Mouse (Mus musculus): ENCODE data around the gene Phactr4.

The Phactr4 gene

GRCm38 (mm10) chr4:132411322-132412094 lies 10.8 kb downstream of the Phactr4 start:
- DNase-seq: peak; percentile 16

GRCm38 (mm10) chr4:132409587-132410229 lies 12.6 kb downstream of the Phactr4 start:
- DNase-seq: no peak

- DNase-seq: no peak
These were observed 15.7 kb downstream of the Phactr4 start for GRCm38 (mm10) chr4:132406393-132407189.

GRCm38 (mm10) chr4:132404588-132404987 lies 17.7 kb downstream of the Phactr4 start:
- no peak for DNase-seq

GRCm38 (mm10) chr4:132403063-132403660 lies 19.1 kb downstream of the Phactr4 start:
- DNase-seq: no peak

- DNase-seq: no peak
These were observed 21.3 kb downstream of the Phactr4 start for GRCm38 (mm10) chr4:132401016-132401415.

GRCm38 (mm10) chr4:132398863-132399262 lies 23.4 kb downstream of the Phactr4 start:
- DNase-seq: no peak

- DNase-seq: no peak
These were observed 24.1 kb downstream of the Phactr4 start for GRCm38 (mm10) chr4:132398045-132398774.

- no peak for DNase-seq
These were observed 25.2 kb downstream of the Phactr4 start for GRCm38 (mm10) chr4:132397120-132397519.

- no peak for DNase-seq
These were observed 26.0 kb downstream of the Phactr4 start for GRCm38 (mm10) chr4:132396251-132396650.

- no peak for DNase-seq
These were observed 31.1 kb downstream of the Phactr4 start for GRCm38 (mm10) chr4:132391063-132391740.

- no peak for DNase-seq
These were observed 33.0 kb downstream of the Phactr4 start for GRCm38 (mm10) chr4:132389302-132389701.

- no peak for DNase-seq
These were observed 34.7 kb downstream of the Phactr4 start for GRCm38 (mm10) chr4:132387617-132388016.

GRCm38 (mm10) chr4:132386846-132387245 lies 35.4 kb downstream of the Phactr4 start:
- no peak for DNase-seq

GRCm38 (mm10) chr4:132385771-132386410 lies 36.4 kb downstream of the Phactr4 start:
- DNase-seq: no peak

- no peak for DNase-seq
These were observed 38.8 kb downstream of the Phactr4 start for GRCm38 (mm10) chr4:132383455-132383854.

GRCm38 (mm10) chr4:132382296-132382695 lies 40.0 kb downstream of the Phactr4 start:
- no peak for DNase-seq

- DNase-seq: no peak
These were observed 41.2 kb downstream of the Phactr4 start for GRCm38 (mm10) chr4:132380965-132381616.

- no peak for DNase-seq
These were observed 48.5 kb downstream of the Phactr4 start for GRCm38 (mm10) chr4:132373820-132374219.

- DNase-seq: no peak
These were observed 52.1 kb downstream of the Phactr4 start for GRCm38 (mm10) chr4:132369953-132370750.
